Mouse (Mus musculus) spleen, postnatal 36 days (tissue): ENCODE measurements around the gene Smg9.

ENCODE experiments used
- DNase-seq, 2 experiments: peaks; one replicate each; pipeline ENCODE4 v3.0.0; 2022; ENCODE audit warnings: low spot score in 2 of 2, mixed read lengths in 1 of 2

The Smg9 gene

GRCm38 (mm10) chr7:24441785-24442184 is 42.4 kb downstream of the Smg9 start:
- peak; percentile 84 to 86 for DNase-seq

GRCm38 (mm10) chr7:24442313-24442712 is 42.9 kb downstream of the Smg9 start:
- peak; percentile 89 to 90 for DNase-seq

GRCm38 (mm10) chr7:24445266-24445926 is 46.0 kb downstream of the Smg9 start:
- peak; percentile 96 for DNase-seq

- no peak for DNase-seq
These were observed 47.4 kb downstream of the Smg9 start for GRCm38 (mm10) chr7:24446697-24447340.

GRCm38 (mm10) chr7:24448782-24449517 is 49.5 kb downstream of the Smg9 start:
- DNase-seq, result no peak

- DNase-seq, result peak; percentile 55 to 68
These were observed 51.2 kb downstream of the Smg9 start for GRCm38 (mm10) chr7:24450585-24451017.

GRCm38 (mm10) chr7:24451855-24452311 is 52.5 kb downstream of the Smg9 start, which contains the start of gene Irgc1:
Gene Irgc1 (minus strand): TSS chr7:24452297.
- DNase-seq, result peak; percentile 74

GRCm38 (mm10) chr7:24454199-24454598 is 54.8 kb downstream of the Smg9 start:
- no peak for DNase-seq

- no peak for DNase-seq
These were observed 56.3 kb downstream of the Smg9 start for GRCm38 (mm10) chr7:24455726-24456125.

- DNase-seq, result peak; percentile 82
These were observed 58.4 kb downstream of the Smg9 start for GRCm38 (mm10) chr7:24457726-24458370.

- no peak for DNase-seq
These were observed 60.0 kb downstream of the Smg9 start for GRCm38 (mm10) chr7:24459440-24459839.

GRCm38 (mm10) chr7:24459843-24460242 is 60.4 kb downstream of the Smg9 start:
- DNase-seq, result no peak

GRCm38 (mm10) chr7:24461376-24462051 is 62.1 kb downstream of the Smg9 start:
- no peak for DNase-seq

GRCm38 (mm10) chr7:24462388-24463319 is 63.2 kb downstream of the Smg9 start, which contains the start of gene Plaur:
Gene Plaur (plus strand): TSS chr7:24462484.
- peak; percentile 72 to 73 for DNase-seq

- DNase-seq, result no peak
These were observed 67.4 kb downstream of the Smg9 start for GRCm38 (mm10) chr7:24466835-24467234.

- no peak for DNase-seq
These were observed 68.5 kb downstream of the Smg9 start for GRCm38 (mm10) chr7:24467886-24468285.

- DNase-seq, result no peak
These were observed 69.7 kb downstream of the Smg9 start for GRCm38 (mm10) chr7:24469126-24469525.

GRCm38 (mm10) chr7:24470356-24470755 is 70.9 kb downstream of the Smg9 start:
- no peak for DNase-seq
